In the genomic region with DNA sequence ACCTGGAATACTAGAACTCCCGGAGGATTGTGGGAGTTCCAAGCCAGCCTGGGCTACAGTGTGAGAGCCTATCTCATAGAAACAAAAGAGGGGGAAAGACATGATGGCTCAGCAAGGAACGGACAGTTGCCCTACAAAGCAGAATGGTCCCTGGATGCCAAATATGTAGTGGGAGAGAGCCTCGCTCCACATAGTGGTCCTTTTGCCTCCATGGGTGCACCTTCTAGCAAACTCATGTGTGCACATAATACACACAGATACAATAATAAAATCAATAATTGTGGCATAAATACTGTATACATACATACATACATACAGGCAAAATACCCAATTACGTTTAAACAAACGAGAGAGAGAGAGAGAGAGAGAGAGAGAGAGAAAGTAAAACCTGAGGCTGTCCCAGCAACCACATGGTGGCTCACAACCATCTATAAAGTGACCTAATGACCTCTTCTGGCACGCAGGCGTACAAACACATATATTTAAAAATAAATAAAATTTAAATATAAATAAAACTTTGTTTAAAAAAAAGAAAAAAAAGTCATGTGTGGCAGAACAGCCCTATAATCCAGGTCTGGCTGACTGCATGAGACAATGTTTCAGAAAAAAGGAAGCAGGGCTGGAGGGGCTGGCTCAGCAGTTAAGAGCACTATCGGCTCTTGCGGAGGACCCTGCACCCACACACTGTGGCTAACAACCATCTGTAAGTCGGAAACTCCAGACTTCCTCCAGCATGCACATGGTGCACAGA, we compare ENCODE assay signal across 8 mouse cellular contexts. TPM values are rescaled to one million over a fixed set of nuclear protein-coding genes. Genes with fewer than 3 reads are reported as not detected.
A peak's percentile ranks its signal among the peaks of the same experiment; 100 is the strongest.
DNase-seq lines count a peak whose midpoint lies in the region; ATAC-seq and TF ChIP-seq lines count a peak whose summit lies in the region.

No protein-coding gene starts in this region.

- H3K36me3 ChIP-seq in heart, embryonic 11.5 days (ENCODE audit: control insufficient read depth, insufficient read depth, low read length): no peaks in the 10 kb centered on the region
- no peaks in the 10 kb centered on the region for H3K36me3 ChIP-seq in embryonic facial prominence, embryonic 14.5 days (ENCODE audit: control insufficient read depth, insufficient read depth, low read length)
- peaks cover 8% of the 10 kb centered on the region; the same call in 1 of the 2 replicates for H3K36me3 ChIP-seq in liver, adult 2 months (ENCODE audit: control insufficient read depth, insufficient read depth, low read length)

- no peak overlapping the region for H3K27ac ChIP-seq in heart, embryonic 11.5 days (ENCODE audit: low read depth, low read length)
- no peak overlapping the region for H3K27ac ChIP-seq in embryonic facial prominence, embryonic 14.5 days (replicated peaks; ENCODE audit: low read depth, low read length)
- H3K27ac ChIP-seq in liver, adult 2 months (replicated peaks; ENCODE audit: insufficient read depth, low read depth, low read length): peak overlapping the region; percentile 42

- no peaks in the 10 kb centered on the region for H3K9me3 ChIP-seq in heart, embryonic 11.5 days (replicated peaks; ENCODE audit: control insufficient read depth, low read length)
- H3K9me3 ChIP-seq in embryonic facial prominence, embryonic 14.5 days (ENCODE audit: control insufficient read depth, low read length): no peaks in the 10 kb centered on the region

- TF ChIP-seq CTCF in liver, adult 2 months (IDR thresholded peaks at IDR 0.05; ENCODE audit: low read depth, low read length): no peak
- no peak for TF ChIP-seq CTCF in lung, adult 2 months (IDR thresholded peaks at IDR 0.05; ENCODE audit: insufficient read depth, low read length)

- no peak for TF ChIP-seq POLR2A in liver, adult 2 months (IDR thresholded peaks at IDR 0.05; ENCODE audit: extremely low read depth, insufficient read depth, low read length)
- no peak for TF ChIP-seq POLR2A in lung, adult 2 months (IDR thresholded peaks at IDR 0.05; ENCODE audit: borderline replicate concordance, extremely low read depth, low read depth, low read length)

- 0 out of 2 replicates have a peak overlapping the region, but pooled peaks have one; percentile 80 for H3K9ac ChIP-seq in heart, embryonic 11.5 days (ENCODE audit: low read depth, low read length)
- H3K9ac ChIP-seq in embryonic facial prominence, embryonic 14.5 days (ENCODE audit: low read depth, low read length): no peak overlapping the region
- H3K9ac ChIP-seq in liver, adult 2 months (ENCODE audit: low read depth, low read length): no peak overlapping the region

- WGBS in heart, embryonic 11.5 days (ENCODE audit: insufficient replicate concordance): 75% methylated on average over 10 of the region's 10 CpGs
- 57% methylated on average over 10 of the region's 10 CpGs for WGBS in embryonic facial prominence, embryonic 14.5 days
- 53% methylated on average over 10 of the region's 10 CpGs for WGBS in liver, adult 2 months
- WGBS in lung, adult 2 months: 42% methylated on average over 10 of the region's 10 CpGs

- H3K79me2 ChIP-seq in liver, adult 2 months (ENCODE audit: control insufficient read depth, insufficient read depth, low read length): no peaks in the 10 kb centered on the region

- no peaks in the 10 kb centered on the region for H3K27me3 ChIP-seq in heart, embryonic 11.5 days (ENCODE audit: control insufficient read depth, insufficient read depth, low read length)
- H3K27me3 ChIP-seq in embryonic facial prominence, embryonic 14.5 days (replicated peaks; ENCODE audit: control insufficient read depth, insufficient read depth, low read length): no peaks in the 10 kb centered on the region
- no peaks in the 10 kb centered on the region for H3K27me3 ChIP-seq in liver, adult 2 months (ENCODE audit: control insufficient read depth, insufficient read depth, low read length)

- no peak overlapping the region for H3K4me3 ChIP-seq in heart, embryonic 11.5 days (ENCODE audit: low read depth, low read length)
- H3K4me3 ChIP-seq in embryonic facial prominence, embryonic 14.5 days (ENCODE audit: low read depth, low read length): no peak overlapping the region
- no peak overlapping the region for H3K4me3 ChIP-seq in liver, adult 2 months (ENCODE audit: insufficient read depth, low read depth, low read length)
- no peak overlapping the region for H3K4me3 ChIP-seq in lung, adult 2 months (replicated peaks; ENCODE audit: extremely low read depth, low read depth, low read length)

- no peak for ATAC-seq in heart, embryonic 11.5 days (replicated peaks; ENCODE audit: insufficient number of reproducible peaks, low FRiP score, low TSS enrichment)
- ATAC-seq in embryonic facial prominence, embryonic 14.5 days (ENCODE audit: low read depth): no peak

- DNase-seq in heart, postnatal 4 days: no peak
- DNase-seq in 416B (ENCODE audit: low read depth): peak; percentile 76
- peak; percentile 42 for DNase-seq in embryonic facial prominence, embryonic 14.5 days (ENCODE audit: low spot score)
- no peak for DNase-seq in liver, adult 2 months (ENCODE audit: extremely low read depth, low read depth, low spot score)
- DNase-seq in adrenal gland, postnatal 36 days: no peak
- no peak for DNase-seq in adrenal gland, postnatal 14 days
- no peak for DNase-seq in lung, adult 2 months

- H3K4me1 ChIP-seq in heart, embryonic 11.5 days (ENCODE audit: control insufficient read depth, insufficient read depth, low read length): peaks cover 6% of the 10 kb centered on the region; the same call in 1 of the 2 replicates
- H3K4me1 ChIP-seq in embryonic facial prominence, embryonic 14.5 days (ENCODE audit: control insufficient read depth, insufficient read depth, low read length): peaks cover 8% of the 10 kb centered on the region
- H3K4me1 ChIP-seq in liver, adult 2 months (ENCODE audit: control insufficient read depth, insufficient read depth, low read length): peaks cover 5% of the 10 kb centered on the region; the same call in 1 of the 2 replicates
- peaks cover 7% of the 10 kb centered on the region; the same call in 1 of the 2 replicates for H3K4me1 ChIP-seq in lung, adult 2 months (ENCODE audit: control insufficient read depth, insufficient read depth, low read length)

- H3K4me2 ChIP-seq in heart, embryonic 11.5 days: no peak overlapping the region
- peak overlapping the region; percentile 97; the same call in 1 of the 2 replicates for H3K4me2 ChIP-seq in embryonic facial prominence, embryonic 14.5 days (ENCODE audit: low read depth, low read length)

RNA-seq across cellular contexts. Expression of gene Rsad1, which starts 0.8 kb away (rescaled TPM):
- 2.6 and 4.6 TPM in 2 replicates for polyA plus RNA-seq in heart, embryonic 11.5 days (2014; fragmentation: Nextera tagmentation; extraction: Ambion mirVana)
- 10 to 100 TPM; 12.3 to 13.0 TPM for total RNA-seq in heart, postnatal 4 days (2021)
- 2.2 and 2.8 TPM in 2 replicates for polyA plus RNA-seq in embryonic facial prominence, embryonic 14.5 days (2014; fragmentation: Nextera tagmentation; extraction: Ambion mirVana)
- 2.1 and 2.6 TPM in 2 replicates for total RNA-seq in liver, adult 2 months (2014; rRNA removed)
- 5.7 and 8.0 TPM in 2 replicates for polyA plus RNA-seq in liver, adult 2 months (2012; rRNA removed)
- total RNA-seq in adrenal gland, postnatal 36 days (2021): 10 to 100 TPM; 11.9 to 13.3 TPM
- total RNA-seq in adrenal gland, postnatal 14 days (2021): 9.2 and 10.6 TPM in 2 replicates
- polyA plus RNA-seq in lung, adult 2 months (2012; rRNA removed): 10.3 and 12.7 TPM in 2 replicates

RNA-seq across cellular contexts. Expression of gene Chad, which starts 15.0 kb away (rescaled TPM):
- 0.21 TPM in 1 of 2 replicates, not detected in the other for polyA plus RNA-seq in heart, embryonic 11.5 days (2014; fragmentation: Nextera tagmentation; extraction: Ambion mirVana)
- total RNA-seq in heart, postnatal 4 days (2021): under 1 TPM; 0.61 to 0.62 TPM
- 9.5 and 10.1 TPM in 2 replicates for polyA plus RNA-seq in embryonic facial prominence, embryonic 14.5 days (2014; fragmentation: Nextera tagmentation; extraction: Ambion mirVana)
- not detected in 2 replicates for total RNA-seq in liver, adult 2 months (2014; rRNA removed)
- polyA plus RNA-seq in liver, adult 2 months (2012; rRNA removed): not detected in 2 replicates
- not detected for total RNA-seq in adrenal gland, postnatal 36 days (2021)
- 0.30 TPM in 1 of 2 replicates, not detected in the other for total RNA-seq in adrenal gland, postnatal 14 days (2021)
- polyA plus RNA-seq in lung, adult 2 months (2012; rRNA removed): 32.6 and 38.8 TPM in 2 replicates

RNA-seq across cellular contexts. Expression of gene Mycbpap, which starts 28.3 kb away (rescaled TPM):
- polyA plus RNA-seq in heart, embryonic 11.5 days (2014; fragmentation: Nextera tagmentation; extraction: Ambion mirVana): 9.1 and 9.9 TPM in 2 replicates
- 1 to 10 TPM; 5.9 to 6.3 TPM for total RNA-seq in heart, postnatal 4 days (2021)
- 1.4 and 4.1 TPM in 2 replicates for polyA plus RNA-seq in embryonic facial prominence, embryonic 14.5 days (2014; fragmentation: Nextera tagmentation; extraction: Ambion mirVana)
- 0.09 TPM in 1 of 2 replicates, not detected in the other for total RNA-seq in liver, adult 2 months (2014; rRNA removed)
- polyA plus RNA-seq in liver, adult 2 months (2012; rRNA removed): 0.02 and 0.04 TPM in 2 replicates
- total RNA-seq in adrenal gland, postnatal 36 days (2021): 1 to 10 TPM; 3.6 to 9.7 TPM
- total RNA-seq in adrenal gland, postnatal 14 days (2021): 3.9 and 5.6 TPM in 2 replicates
- 5.8 and 7.6 TPM in 2 replicates for polyA plus RNA-seq in lung, adult 2 months (2012; rRNA removed)

RNA-seq across cellular contexts. Expression of gene Epn3, which starts 50.1 kb away (rescaled TPM):
- 8.2 and 9.1 TPM in 2 replicates for polyA plus RNA-seq in heart, embryonic 11.5 days (2014; fragmentation: Nextera tagmentation; extraction: Ambion mirVana)
- total RNA-seq in heart, postnatal 4 days (2021): 10 to 100 TPM; 31.3 to 34.3 TPM
- polyA plus RNA-seq in embryonic facial prominence, embryonic 14.5 days (2014; fragmentation: Nextera tagmentation; extraction: Ambion mirVana): 4.3 and 6.6 TPM in 2 replicates
- total RNA-seq in liver, adult 2 months (2014; rRNA removed): not detected in 2 replicates
- 0.05 and 0.11 TPM in 2 replicates for polyA plus RNA-seq in liver, adult 2 months (2012; rRNA removed)
- total RNA-seq in adrenal gland, postnatal 36 days (2021): 10 to 100 TPM; 13.5 to 25.9 TPM
- 12.1 and 13.5 TPM in 2 replicates for total RNA-seq in adrenal gland, postnatal 14 days (2021)
- polyA plus RNA-seq in lung, adult 2 months (2012; rRNA removed): 60.0 and 62.2 TPM in 2 replicates

RNA-seq across cellular contexts. Expression of gene Acsf2, which starts 51.8 kb away (rescaled TPM):
- 4.3 and 4.7 TPM in 2 replicates for polyA plus RNA-seq in heart, embryonic 11.5 days (2014; fragmentation: Nextera tagmentation; extraction: Ambion mirVana)
- total RNA-seq in heart, postnatal 4 days (2021): 10 to 100 TPM; 29.8 to 30.4 TPM
- polyA plus RNA-seq in embryonic facial prominence, embryonic 14.5 days (2014; fragmentation: Nextera tagmentation; extraction: Ambion mirVana): 6.3 and 7.3 TPM in 2 replicates
- total RNA-seq in liver, adult 2 months (2014; rRNA removed): 42.4 and 43.4 TPM in 2 replicates
- 81.9 and 97.8 TPM in 2 replicates for polyA plus RNA-seq in liver, adult 2 months (2012; rRNA removed)
- total RNA-seq in adrenal gland, postnatal 36 days (2021): 100 to 1,000 TPM; 130 to 146 TPM
- total RNA-seq in adrenal gland, postnatal 14 days (2021): 81.0 and 86.9 TPM in 2 replicates
- polyA plus RNA-seq in lung, adult 2 months (2012; rRNA removed): 28.0 and 35.2 TPM in 2 replicates

Comparison
In these comparisons a context has a peak if more than half of its experiments do, and no peak if none do; other contexts are left out.
1. DNase-seq: peak in 416B (single experiment) and embryonic facial prominence, embryonic 14.5 days (single experiment); none in heart, postnatal 4 days (single experiment), liver, adult 2 months (single experiment), adrenal gland, postnatal 36 days (0 of 2), adrenal gland, postnatal 14 days (single experiment) and lung, adult 2 months (single experiment).